27 mouse cellular contexts compared by ENCODE assay signal in the genomic region with DNA sequence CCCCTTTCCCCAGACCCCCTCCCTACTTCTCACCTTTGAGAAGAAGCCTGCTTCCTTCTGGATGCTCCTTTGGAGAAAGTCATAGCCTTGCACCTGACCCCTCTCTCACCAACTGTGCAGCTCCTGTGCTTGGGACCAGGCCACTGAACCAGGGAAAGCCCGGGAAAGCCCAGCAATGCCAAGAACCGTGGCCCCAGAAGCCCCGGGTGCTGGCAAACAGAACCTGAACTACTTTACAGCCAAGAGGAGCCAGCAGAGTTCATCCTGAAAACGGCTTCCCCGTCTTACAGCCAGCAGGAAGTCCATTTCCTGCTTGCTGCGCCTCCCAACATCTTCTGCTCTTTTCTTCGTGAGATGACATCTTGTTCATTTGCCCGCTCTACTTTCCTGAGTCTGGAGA. TPM values are rescaled to one million over a fixed set of nuclear protein-coding genes. Genes with fewer than 3 reads are reported as not detected.
"Had no signal": no experiment of that assay in that cellular context is flagged by ENCODE, and none has a peak within 500 bp of the region (broad histone marks: within the 10 kb centered on the region; RNA-seq: fewer than 3 reads in every experiment).

No protein-coding gene starts in this region.

- H3K9ac ChIP-seq: heart, embryonic 12.5 days; hindbrain, embryonic 12.5 days; hindbrain, embryonic 14.5 days; intestine, embryonic 15.5 days; limb, embryonic 12.5 days; liver, embryonic 13.5 days; liver, embryonic 15.5 days had no signal

- H3K4me3 ChIP-seq: gastrocnemius, adult 2 months; heart, embryonic 10.5 days; heart, embryonic 12.5 days; hindbrain, embryonic 10.5 days; hindbrain, embryonic 12.5 days; intestine, embryonic 15.5 days; layer of hippocampus, adult 2 months; left cerebral cortex, adult 2 months; limb, embryonic 10.5 days; limb, embryonic 12.5 days; liver, embryonic 13.5 days; liver, embryonic 15.5 days had no signal

- H3K27ac ChIP-seq: gastrocnemius, adult 2 months; heart, embryonic 10.5 days; hindbrain, embryonic 10.5 days; hindbrain, embryonic 12.5 days; hindbrain, embryonic 14.5 days; intestine, embryonic 15.5 days; layer of hippocampus, adult 2 months; left cerebral cortex, adult 2 months; limb, embryonic 10.5 days; limb, embryonic 12.5 days; liver, embryonic 13.5 days; liver, embryonic 15.5 days had no signal

- H3K4me2 ChIP-seq: heart, embryonic 12.5 days; hindbrain, embryonic 12.5 days; hindbrain, embryonic 14.5 days; intestine, embryonic 15.5 days; limb, embryonic 12.5 days; liver, embryonic 11.5 days; liver, embryonic 13.5 days; liver, embryonic 15.5 days had no signal

- H3K9me3 ChIP-seq: heart, embryonic 10.5 days; heart, embryonic 12.5 days; hindbrain, embryonic 10.5 days; hindbrain, embryonic 12.5 days; intestine, embryonic 15.5 days; limb, embryonic 10.5 days; limb, embryonic 12.5 days; liver, embryonic 13.5 days; liver, embryonic 15.5 days had no signal

- H3K36me3 ChIP-seq: heart, embryonic 10.5 days; heart, embryonic 12.5 days; hindbrain, embryonic 10.5 days; hindbrain, embryonic 12.5 days; intestine, embryonic 15.5 days; limb, embryonic 10.5 days; limb, embryonic 12.5 days; liver, embryonic 13.5 days; liver, embryonic 15.5 days had no signal

- ATAC-seq: hindbrain, embryonic 16.5 days; inflammation-experienced regulatory T-cells, adult 6 months; intestine, embryonic 15.5 days; intestine, postnatal 0 days had no signal

- H3K4me1 ChIP-seq: heart, embryonic 12.5 days; limb, embryonic 10.5 days; limb, embryonic 12.5 days; liver, embryonic 13.5 days; liver, embryonic 15.5 days had no signal

- DNase-seq: gastrocnemius, adult 2 months; gastrocnemius, postnatal 10 days; gastrocnemius, postnatal 25 days; heart, adult 18-20 months; heart, postnatal 10 days; heart, postnatal 4 days; kidney, adult 8-10 months; kidney, postnatal 14 days; kidney, postnatal 4 days; liver; liver, embryonic 13.5 days had no signal

- H3K27me3 ChIP-seq: hindbrain, embryonic 12.5 days; intestine, embryonic 15.5 days; liver, embryonic 13.5 days; liver, embryonic 15.5 days had no signal

RNA-seq across cellular contexts. Expression of a gene that starts 28.6 kb away (rescaled TPM):
- total RNA-seq: granulocyte monocyte progenitor cell, adult 5-6 weeks had no signal
